Mouse (Mus musculus) heart, adult 9 months (tissue): ENCODE results near the gene Ube2f.

Source experiments
- DNase-seq, 2 experiments: peaks; one replicate each; pipeline ENCODE4 v3.0.0; 2022; ENCODE audit warnings: low spot score in 2 of 2

Gene Ube2f

GRCm38 (mm10) chr1:91249564-91250414, at the start of gene Ube2f:
TSS of gene Ube2f (plus strand) at chr1:91250304.
- DNase-seq = peak; percentile 95 to 97

- no peak for DNase-seq
These were observed 49.0 kb upstream of the Ube2f start for GRCm38 (mm10) chr1:91201122-91201521.

DNA sequence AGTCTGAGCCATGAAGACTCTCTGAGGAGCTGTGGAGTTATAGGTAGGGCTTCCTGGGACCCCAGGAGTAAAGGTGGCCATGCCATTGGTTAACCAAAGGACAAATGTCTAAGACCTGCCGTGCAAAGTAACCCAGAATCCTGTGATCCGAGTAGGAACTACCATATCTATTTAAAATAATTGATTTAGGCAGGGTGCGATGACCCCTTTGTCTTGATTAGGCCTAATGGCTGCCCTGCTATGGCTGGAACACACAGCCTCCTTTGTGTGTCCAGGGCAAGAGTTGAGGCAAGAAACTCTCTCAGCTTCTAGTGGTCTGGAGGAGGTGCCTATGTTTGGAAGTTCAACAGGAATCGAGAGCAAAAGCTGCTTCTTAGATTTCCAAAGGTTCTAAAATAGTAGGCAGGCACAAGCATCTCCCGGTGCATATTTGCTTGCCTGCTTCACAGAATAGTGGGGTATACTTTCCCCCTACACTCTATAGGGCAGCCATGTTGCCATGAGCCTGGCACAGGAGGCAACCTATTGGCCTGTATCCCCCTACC, 45.8 kb upstream of the Ube2f start:
- DNase-seq = no peak

GRCm38 (mm10) chr1:91205651-91206050, 44.5 kb upstream of the Ube2f start:
- DNase-seq = no peak

DNA sequence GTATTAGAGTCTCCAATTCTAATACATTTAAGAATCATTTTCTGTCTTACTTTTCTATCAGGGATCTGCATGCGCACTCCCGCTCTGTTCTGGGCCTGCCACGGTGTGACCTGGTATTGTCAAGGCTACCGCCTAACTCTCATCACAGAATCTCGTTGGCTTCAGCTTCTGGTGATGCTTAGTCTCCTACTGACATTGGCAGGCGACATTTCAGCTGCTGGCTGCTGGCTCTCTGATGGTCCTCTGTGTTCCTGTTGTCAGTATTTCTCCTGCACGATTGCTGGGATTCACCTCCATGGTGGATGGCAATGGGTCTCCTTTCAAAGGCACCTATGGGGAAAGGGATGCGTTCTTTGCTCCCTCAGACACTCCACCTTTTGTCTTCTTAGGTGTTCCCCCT, 43.8 kb upstream of the Ube2f start:
- no peak for DNase-seq

GRCm38 (mm10) chr1:91206873-91207272, 43.2 kb upstream of the Ube2f start:
- no peak for DNase-seq

- DNase-seq = no peak
These were observed 42.6 kb upstream of the Ube2f start for GRCm38 (mm10) chr1:91207334-91208074.

DNA sequence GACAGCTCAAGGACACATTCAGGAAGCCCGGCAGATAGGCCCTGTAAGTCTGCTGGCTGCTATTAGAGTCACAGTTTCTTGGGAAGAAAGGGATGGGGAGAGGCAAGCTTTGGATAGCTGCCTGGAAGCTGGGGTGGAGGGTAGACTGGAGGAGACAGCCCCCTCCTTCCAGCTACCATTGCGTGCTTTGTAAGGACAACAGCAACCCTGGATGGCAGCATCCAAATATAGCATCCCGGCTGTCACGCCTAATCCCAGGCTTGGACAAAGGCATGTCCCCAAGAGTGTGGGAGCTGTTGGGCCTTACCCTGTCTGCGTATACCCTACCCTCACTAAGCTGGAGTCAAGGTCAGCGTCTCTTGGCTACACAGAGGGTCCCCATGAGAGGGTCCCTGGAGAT, 40.8 kb upstream of the Ube2f start:
- DNase-seq = peak; percentile 67

GRCm38 (mm10) chr1:91209785-91210184, 40.3 kb upstream of the Ube2f start:
- peak; percentile 75 to 82 for DNase-seq

- DNase-seq = peak; percentile 11 to 36
These were observed 39.0 kb upstream of the Ube2f start for GRCm38 (mm10) chr1:91211099-91211498.

GRCm38 (mm10) chr1:91211591-91212008, 38.5 kb upstream of the Ube2f start:
- DNase-seq = peak; percentile 28 to 31

DNA sequence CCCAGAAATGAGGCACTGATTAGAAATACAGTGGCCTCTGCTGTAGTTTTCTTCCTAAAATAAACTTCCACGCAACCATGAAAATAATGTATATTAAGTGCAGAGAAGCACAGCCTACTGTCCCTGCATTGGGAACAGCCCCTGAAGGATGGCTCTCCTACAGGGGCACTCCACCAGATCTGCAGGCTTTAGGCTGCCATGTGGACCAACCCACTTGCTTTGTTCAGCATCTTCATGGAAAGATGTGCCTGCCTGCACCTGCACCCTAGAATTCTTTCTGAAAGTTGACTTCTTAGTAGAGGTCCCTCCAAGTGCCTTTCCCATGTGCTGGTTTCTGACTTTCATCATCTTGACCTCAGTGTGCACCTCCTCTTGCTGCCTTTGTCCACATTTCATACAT, 34.8 kb upstream of the Ube2f start:
- DNase-seq = no peak

DNA sequence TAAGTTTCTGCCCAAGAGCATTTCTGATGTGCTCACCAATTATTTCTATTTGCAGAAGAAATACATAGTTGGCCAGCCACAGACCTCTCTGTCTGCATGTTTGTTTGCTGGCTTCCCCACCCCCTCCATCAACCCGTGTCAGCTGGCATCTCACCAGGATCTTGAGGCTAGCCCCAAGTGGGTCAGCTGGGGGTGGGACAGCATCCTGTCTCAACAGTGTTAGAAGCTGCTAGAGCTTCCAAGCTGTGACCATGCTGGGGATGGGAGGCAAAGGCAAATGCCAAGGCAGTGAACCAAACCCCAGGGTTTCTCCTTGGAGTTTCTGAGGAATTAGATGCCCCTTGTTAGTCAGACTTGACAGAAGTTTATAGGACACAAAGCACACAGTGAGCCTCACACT, 34.1 kb upstream of the Ube2f start:
- DNase-seq = peak in 1 of 2 experiments; percentile 13

GRCm38 (mm10) chr1:91216504-91217267, 33.4 kb upstream of the Ube2f start:
- peak; percentile 74 to 77 for DNase-seq

GRCm38 (mm10) chr1:91219641-91220321, 30.3 kb upstream of the Ube2f start:
- no peak for DNase-seq

DNA sequence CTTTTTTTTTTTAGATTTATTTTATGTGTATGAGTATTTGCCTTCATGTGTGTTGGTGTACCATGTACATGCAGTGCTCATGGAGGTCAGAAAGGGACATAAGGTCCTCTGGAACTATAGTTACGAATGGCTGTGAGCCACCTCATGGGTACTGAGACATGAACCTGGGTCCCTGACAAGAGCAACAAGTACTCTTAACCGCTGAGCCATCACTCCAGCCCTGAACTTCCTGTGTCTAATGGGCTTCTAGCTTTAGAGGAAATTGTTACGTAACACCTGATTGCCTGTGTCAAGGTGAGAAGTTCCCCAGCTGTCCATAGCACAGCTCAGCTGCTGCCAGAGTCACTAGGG, 29.8 kb upstream of the Ube2f start:
- DNase-seq = no peak

- DNase-seq = no peak
These were observed 23.5 kb upstream of the Ube2f start for GRCm38 (mm10) chr1:91226562-91226961.

DNA sequence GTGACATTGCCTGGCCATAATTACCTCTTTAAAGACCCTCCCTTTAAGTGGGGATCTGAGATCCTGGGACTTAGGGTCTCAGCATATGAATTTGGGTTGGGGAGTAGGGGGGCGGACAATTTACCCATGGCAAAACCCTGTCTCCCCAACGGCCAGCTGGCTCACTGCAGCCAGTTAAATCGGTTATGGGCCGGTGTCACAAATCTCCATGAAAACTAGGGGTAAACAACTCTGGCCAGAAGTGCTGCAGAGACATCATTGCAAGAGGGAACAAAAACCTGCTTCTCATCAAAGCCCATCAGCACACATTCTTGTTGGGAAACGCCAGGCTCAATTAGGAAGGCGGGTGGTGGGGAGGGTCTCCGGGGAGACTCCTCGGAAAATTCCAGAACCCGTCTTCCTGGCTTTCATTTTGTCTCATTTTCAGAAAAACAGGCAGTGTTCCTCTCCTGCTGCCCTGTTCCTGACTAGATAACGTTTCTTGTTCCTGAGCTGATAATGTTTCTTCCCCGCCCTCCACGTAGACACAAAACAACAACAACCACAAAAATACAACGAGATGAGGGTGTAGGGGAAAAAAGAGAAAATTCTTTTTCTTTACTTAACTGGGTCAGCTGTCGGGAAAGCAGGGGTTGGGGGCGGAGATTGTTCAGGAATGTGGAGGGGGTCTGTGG, 22.6 kb upstream of the Ube2f start:
- peak in 1 of 2 experiments; percentile 9 for DNase-seq

- DNase-seq = no peak
These were observed 19.0 kb upstream of the Ube2f start for GRCm38 (mm10) chr1:91231142-91231541.

- no peak for DNase-seq
These were observed 18.2 kb upstream of the Ube2f start for GRCm38 (mm10) chr1:91231896-91232295.

- no peak for DNase-seq
These were observed 14.7 kb upstream of the Ube2f start for GRCm38 (mm10) chr1:91235395-91235794.
